Mouse (Mus musculus) stomach, embryonic 16.5 days (tissue): Measurements from ENCODE around the gene Calm3. TPM values are rescaled to one million over a fixed set of nuclear protein-coding genes. Genes with fewer than 3 reads are reported as not detected.

Source experiments
- polyA plus RNA-seq: library from polyadenylated mRNA; unstranded; fragments of >200 nt; fragmentation: Nextera tagmentation; extraction: Ambion mirVana; gene quantifications from 2 replicates; pipeline ENCODE4 v1.2.1, GENCODE M21; 2015

Gene Calm3
- polyA plus RNA-seq, 1 experiment from 2014 or later = 126 TPM

Other genes with a start within 250 kb of the Calm3 start
- not detected in 2 replicates for gene Ceacam15, start 248.4 kb downstream of the Calm3 start, polyA plus RNA-seq
- not detected in 2 replicates for gene Ceacam9, start 202.2 kb downstream of the Calm3 start, polyA plus RNA-seq
- 229 and 231 TPM in 2 replicates for gene Ap2s1, start 185.7 kb downstream of the Calm3 start, polyA plus RNA-seq
- gene Slc1a5, start 142.8 kb downstream of the Calm3 start, polyA plus RNA-seq = 43.1 and 46.6 TPM in 2 replicates
- 68.5 and 80.0 TPM in 2 replicates for gene Strn4, start 108.2 kb downstream of the Calm3 start, polyA plus RNA-seq
- gene Fkrp, start 107.4 kb downstream of the Calm3 start, polyA plus RNA-seq = 18.1 and 21.4 TPM in 2 replicates
- gene Prkd2, start 81.2 kb downstream of the Calm3 start, polyA plus RNA-seq = 11.1 and 11.8 TPM in 2 replicates
- gene Dact3, start 48.8 kb downstream of the Calm3 start, polyA plus RNA-seq = 2.3 TPM in 2 replicates
- 9.7 and 12.0 TPM in 2 replicates for gene Gng8, start 32.3 kb downstream of the Calm3 start, polyA plus RNA-seq
- 3.0 and 3.2 TPM in 2 replicates for gene Ptgir, start 17.6 kb downstream of the Calm3 start, polyA plus RNA-seq
- gene Pnmal2, start 20.6 kb upstream of the Calm3 start, polyA plus RNA-seq = 7.8 and 10.2 TPM in 2 replicates
- gene Pnmal1, start 35.6 kb upstream of the Calm3 start, polyA plus RNA-seq = 3.2 and 3.4 TPM in 2 replicates
- gene Gm42372, start 59.0 kb upstream of the Calm3 start, polyA plus RNA-seq = 0.25 and 0.35 TPM in 2 replicates
- gene Ccdc8, start 68.6 kb upstream of the Calm3 start, polyA plus RNA-seq = 40.4 and 45.1 TPM in 2 replicates
- gene Ppp5c, start 103.8 kb upstream of the Calm3 start, polyA plus RNA-seq = 87.9 and 95.6 TPM in 2 replicates
- 49.6 and 60.1 TPM in 2 replicates for gene Hif3a, start 138.3 kb upstream of the Calm3 start, polyA plus RNA-seq
- gene Psg16, start 149.9 kb upstream of the Calm3 start, polyA plus RNA-seq = 0.46 and 0.77 TPM in 2 replicates
- gene Ceacam3, start 226.2 kb upstream of the Calm3 start, polyA plus RNA-seq = not detected in 2 replicates